Mouse (Mus musculus) stomach, embryonic 16.5 days (tissue): Measurements from ENCODE around the gene Irs4. TPM values are rescaled to one million over a fixed set of nuclear protein-coding genes. Genes with fewer than 3 reads are reported as not detected.
A peak's percentile ranks its signal among the peaks of the same experiment; 100 is the strongest.

Experiments
- ATAC-seq: fragments of 200-750 bp; cut with Nextera tagmentation; 2 replicates; pipeline ENCODE4 v1.8.0; 2017; ENCODE audit warnings: moderate number of reproducible peaks, moderate TSS enrichment; ENCODE audit not compliant: insufficient read depth, low FRiP score
- H3K27ac ChIP-seq: fragments of 300-500 bp; sonication (generic); 2 replicates; pipeline ENCODE4 v1.5.1; 2014; ENCODE audit warnings: low read length
- H3K27me3 ChIP-seq: fragments of 300-500 bp; sonication (generic); 2 replicates; pipeline ENCODE4 v1.6.1; 2014; ENCODE audit warnings: low read length, control low read depth, mixed read lengths; ENCODE audit not compliant: control insufficient read depth, insufficient read depth
- H3K36me3 ChIP-seq: fragments of 300-500 bp; sonication (generic); 2 replicates; pipeline ENCODE4 v1.6.1; 2014; ENCODE audit warnings: low read length; ENCODE audit not compliant: control insufficient read depth, insufficient read depth
- H3K4me1 ChIP-seq: fragments of 300-500 bp; sonication (generic); 2 replicates; pipeline ENCODE4 v1.6.1; 2014; ENCODE audit warnings: low read length, control low read depth, mixed read lengths; ENCODE audit not compliant: control insufficient read depth, insufficient read depth
- H3K4me2 ChIP-seq: fragments of 300-500 bp; sonication (generic); 2 replicates; pipeline ENCODE4 v1.6.1; 2014; ENCODE audit warnings: low read depth, low read length, mixed read lengths
- H3K4me3 ChIP-seq: fragments of 300-500 bp; sonication (generic); replicated peaks from 2 replicates; pipeline ENCODE4 v1.5.1; 2014; ENCODE audit warnings: mild to moderate bottlenecking, low read length
- H3K9ac ChIP-seq: fragments of 300-500 bp; sonication (generic); 2 replicates; pipeline ENCODE4 v1.6.1; 2014; ENCODE audit warnings: low read length
- H3K9me3 ChIP-seq: fragments of 300-500 bp; sonication (generic); replicated peaks from 2 replicates; pipeline ENCODE4 v1.6.1; 2016; ENCODE audit warnings: low read length, control low read depth; ENCODE audit not compliant: control insufficient read depth
- WGBS: fragments of 180-500 bp; shearing (Covaris S2); extraction: QIAGEN DNeasy Blood & Tissue Kit; methylation state at CpG from one replicate; pipeline ENCODE4 v1.1.7; 2014; 5-methylcytosine and 5-hydroxymethylcytosine counted together
- polyA plus RNA-seq: library from polyadenylated mRNA; unstranded; fragments of >200 nt; fragmentation: Nextera tagmentation; extraction: Ambion mirVana; gene quantifications from 2 replicates; pipeline ENCODE4 v1.2.1, GENCODE M21; 2015

The Irs4 gene
- polyA plus RNA-seq, result 0.11 and 0.22 TPM in 2 replicates

DNA sequence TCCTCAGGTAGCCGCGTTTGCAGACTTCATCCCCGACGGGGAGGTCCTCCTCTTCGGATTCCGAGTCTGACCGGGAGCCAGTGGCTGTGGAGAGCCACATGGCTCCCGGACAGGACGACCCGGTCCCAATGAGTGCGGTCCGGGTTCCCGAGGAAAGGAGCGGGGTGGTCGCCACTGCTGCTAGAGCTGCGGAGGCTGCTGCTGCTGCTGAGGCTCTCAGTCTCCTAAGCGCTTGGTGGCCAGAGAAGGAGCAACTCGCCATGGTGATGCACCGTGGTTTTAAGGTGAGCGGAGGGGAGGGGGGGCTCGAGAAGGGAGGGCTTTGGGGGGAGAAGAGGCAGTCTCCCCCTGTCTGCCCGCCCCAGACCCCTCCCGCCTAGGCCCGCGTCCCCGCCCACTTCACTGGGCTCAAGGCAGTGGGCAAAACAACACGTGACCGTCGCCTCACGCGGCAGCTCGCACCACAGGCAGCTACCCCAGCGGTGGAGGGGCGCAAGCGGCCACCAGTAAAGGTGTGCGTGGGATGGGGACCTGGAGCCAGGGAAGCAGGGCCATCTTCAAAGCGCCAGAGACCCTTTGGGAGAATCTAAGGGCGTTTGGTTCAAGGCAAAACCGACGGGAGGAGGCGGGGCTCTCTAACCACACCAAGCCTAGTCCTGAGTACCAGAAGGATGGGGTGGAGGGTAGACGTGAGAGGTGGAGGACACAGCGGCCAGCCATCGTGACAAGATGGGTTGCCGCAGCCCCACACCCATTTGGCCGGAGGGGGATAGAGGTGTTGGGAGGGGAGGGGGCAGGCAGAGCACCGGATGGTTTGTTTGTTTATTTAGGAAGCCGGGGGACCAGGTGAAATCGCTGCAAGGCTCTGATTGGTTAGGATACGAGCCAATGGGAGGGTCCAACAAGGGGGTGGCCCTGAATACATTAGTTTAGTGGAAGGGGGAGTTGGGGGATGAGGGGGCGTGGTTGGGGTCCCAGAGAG is at the start of gene Irs4:
Irs4 (minus strand) TSS at position 327 of the 982 bp plus-strand sequence.
- peaks cover 55% of the 10 kb centered on the region for H3K27me3 ChIP-seq
- ATAC-seq, result peak; percentile 66
- no peaks in the 10 kb centered on the region for H3K36me3 ChIP-seq
- H3K4me2 ChIP-seq, result peak within 1 kb of the TSS; percentile 61
- H3K4me3 ChIP-seq, result peak within 1 kb of the TSS; percentile 44
- H3K27ac ChIP-seq, result no peak within 1 kb of the TSS
- 13% methylated on average over 51 of the region's 51 CpGs for WGBS
- no peaks in the 10 kb centered on the region; the same call in 1 of the 2 replicates for H3K4me1 ChIP-seq
- H3K9me3 ChIP-seq, result no peaks in the 10 kb centered on the region
- H3K9ac ChIP-seq, result no peak within 1 kb of the TSS

- ATAC-seq, result no peak
- no peak overlapping the region for H3K4me3 ChIP-seq
- WGBS, result 51% methylated on average over 2 of the region's 2 CpGs
Observed at GRCm38 (mm10) chrX:141750360-141750759, 25.3 kb upstream of the Irs4 start.

DNA sequence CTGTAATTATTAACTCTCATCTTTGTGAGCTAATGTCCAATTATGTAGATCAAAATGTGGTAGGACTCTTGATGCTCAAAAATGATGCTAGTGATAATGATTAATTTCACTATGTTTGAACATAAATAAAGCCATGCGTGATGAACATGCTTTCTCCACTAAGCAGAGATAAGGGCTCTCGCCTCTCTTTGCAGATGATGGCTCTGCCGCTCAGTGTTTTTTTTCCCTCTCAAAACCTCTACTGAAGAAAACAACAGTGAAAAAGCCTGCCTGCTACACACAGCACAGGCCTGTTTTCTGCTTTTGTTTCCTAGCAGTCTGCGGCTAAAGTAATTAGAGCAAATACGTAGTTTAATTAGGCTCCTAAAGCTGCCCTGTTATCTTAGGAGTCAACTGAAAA is 4.5 kb upstream of the Irs4 start:
- no peak overlapping the region for H3K4me3 ChIP-seq
- H3K4me2 ChIP-seq, result no peak overlapping the region
- H3K9me3 ChIP-seq, result no peaks in the 10 kb centered on the region
- H3K4me1 ChIP-seq, result no peaks in the 10 kb centered on the region; the same call in 1 of the 2 replicates
- WGBS, result 65% methylated on average over 5 of the region's 5 CpGs
- peaks cover 25% of the 10 kb centered on the region for H3K27me3 ChIP-seq
- no peak for ATAC-seq
- no peak overlapping the region for H3K9ac ChIP-seq
- H3K27ac ChIP-seq, result no peak overlapping the region
- H3K36me3 ChIP-seq, result no peaks in the 10 kb centered on the region

More at GRCm38 (mm10) chrX:141750360-141750759, 25.3 kb upstream of the Irs4 start:
- Histone ChIP-seq H3K9me3 (no peaks in the 10 kb centered on the region), H3K9ac (no peak overlapping the region), H3K4me1 (no peaks in the 10 kb centered on the region), H3K27me3 (no peaks in the 10 kb centered on the region), H3K4me2 (no peak overlapping the region), H3K27ac (no peak overlapping the region), H3K36me3 (no peaks in the 10 kb centered on the region)

GRCm38 (mm10) chrX:141724391-141724891 is 622 bp downstream of the Irs4 start:
- Histone ChIP-seq H3K36me3 (no peaks in the 10 kb centered on the region), H3K9ac (no peak overlapping the region), H3K9me3 (no peaks in the 10 kb centered on the region), H3K4me2 (peak overlapping the region; percentile 61), H3K27me3 (peaks cover 60% of the 10 kb centered on the region), H3K4me3 (peak overlapping the region; percentile 44), H3K4me1 (no peaks in the 10 kb centered on the region; the same call in 1 of the 2 replicates), H3K27ac (no peak overlapping the region)
- WGBS, result 19% methylated on average over 52 of the region's 52 CpGs
- no peak for ATAC-seq

DNA sequence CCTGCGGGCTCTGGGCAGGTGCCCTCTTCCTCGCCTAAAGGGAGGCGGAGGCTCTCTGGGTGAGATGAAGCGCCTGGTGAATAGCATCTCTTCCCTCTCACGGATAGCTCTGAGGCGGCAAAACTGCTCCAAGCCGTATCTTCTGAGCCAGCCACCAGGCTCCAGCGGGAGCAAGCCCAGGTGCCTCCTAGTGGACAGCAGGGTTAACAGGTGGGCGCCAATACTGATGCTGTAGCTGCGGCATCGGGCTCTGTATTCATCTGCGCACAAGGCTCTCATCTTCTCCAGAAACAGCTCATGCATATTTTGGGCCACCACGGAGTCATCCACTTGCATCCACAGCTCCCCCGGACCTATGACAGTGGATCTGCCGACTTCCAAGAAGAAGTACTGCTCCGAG is 1.1 kb downstream of the Irs4 start:
- Histone ChIP-seq H3K4me1 (no peaks in the 10 kb centered on the region; the same call in 1 of the 2 replicates), H3K27me3 (peaks cover 60% of the 10 kb centered on the region), H3K4me3 (peak overlapping the region; percentile 44), H3K9me3 (no peaks in the 10 kb centered on the region), H3K4me2 (peak overlapping the region; percentile 61), H3K27ac (no peak overlapping the region), H3K36me3 (no peaks in the 10 kb centered on the region), H3K9ac (no peak overlapping the region)
- ATAC-seq, result no peak
- 18% methylated on average over 16 of the region's 16 CpGs for WGBS

DNA sequence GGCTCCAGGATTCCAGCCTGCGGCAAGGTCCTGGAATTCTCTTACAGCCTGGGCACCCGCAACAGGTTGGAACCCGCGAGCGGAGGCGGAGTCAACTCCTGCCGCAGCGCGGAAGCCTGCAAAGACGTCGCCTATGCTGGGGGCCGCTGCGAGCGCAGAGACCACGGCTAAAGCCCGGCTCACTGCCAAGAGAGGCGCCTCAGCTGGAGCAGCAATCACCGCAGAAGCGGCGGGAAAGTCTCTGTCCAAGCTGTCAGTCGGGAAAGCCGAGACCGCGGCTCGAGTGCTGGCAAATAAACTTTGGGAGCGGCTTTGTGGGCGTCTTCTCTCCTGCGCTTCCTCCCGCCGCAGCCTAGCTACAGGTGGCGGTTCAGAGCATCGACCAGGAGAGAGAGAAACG is 3.3 kb downstream of the Irs4 start:
- Histone ChIP-seq H3K4me3 (peak overlapping the region; percentile 46), H3K9me3 (no peaks in the 10 kb centered on the region), H3K36me3 (no peaks in the 10 kb centered on the region), H3K27ac (no peak overlapping the region), H3K9ac (0 out of 2 replicates have a peak overlapping the region, but pooled peaks have one; percentile 21), H3K27me3 (peaks cover 53% of the 10 kb centered on the region), H3K4me2 (peak overlapping the region; percentile 56), H3K4me1 (no peaks in the 10 kb centered on the region; the same call in 1 of the 2 replicates)
- WGBS, result 9% methylated on average over 33 of the region's 33 CpGs
- no peak; the same call in 1 of the 2 replicates for ATAC-seq

Other genes starting within 250 kb of the Irs4 start
- 51.4 and 53.7 TPM in 2 replicates for gene Col4a5, start 249.9 kb downstream of the Irs4 start, polyA plus RNA-seq
- not detected in 2 replicates for gene Gm15294, start 150.0 kb upstream of the Irs4 start, polyA plus RNA-seq